Mouse (Mus musculus): ENCODE results near the gene Msi2. TPM values are rescaled to one million over a fixed set of nuclear protein-coding genes. Genes with fewer than 3 reads are reported as not detected.
A peak's percentile ranks its signal among the peaks of the same experiment; 100 is the strongest.

Gene Msi2
- polyA plus RNA-seq, 1 experiment from 2014 or later = 10.0 TPM

DNA sequence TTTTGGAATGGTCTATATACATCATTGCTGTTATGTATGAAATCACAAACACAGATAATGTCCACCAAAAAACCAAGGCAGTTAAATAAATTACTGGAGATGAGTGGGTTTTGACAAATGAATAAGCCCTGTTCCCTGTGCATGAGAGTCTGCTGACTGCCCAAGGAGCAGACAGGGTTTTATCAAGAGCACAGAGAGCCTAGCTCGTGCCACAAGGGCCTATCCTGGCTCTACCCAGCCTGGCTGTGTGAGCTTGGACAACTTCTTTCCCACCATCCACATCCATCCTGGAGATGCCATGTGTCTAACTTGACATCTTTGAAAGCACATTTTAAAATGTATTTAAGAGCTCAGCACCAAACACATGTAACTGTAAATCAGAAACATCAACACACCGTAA is 132.4 kb downstream of the Msi2 start:
- ATAC-seq = no peak
- Histone ChIP-seq H3K36me3 (ENCODE audit: control insufficient read depth, insufficient read depth, low read length) (no peaks in the 10 kb centered on the region), H3K9ac (ENCODE audit: low read depth, low read length) (no peak overlapping the region), H3K4me3 (ENCODE audit: low read length) (no peak overlapping the region), H3K4me1 (ENCODE audit: control insufficient read depth, insufficient read depth, low read length) (peaks cover 53% of the 10 kb centered on the region), H3K9me3 (ENCODE audit: control insufficient read depth, low read length) (no peaks in the 10 kb centered on the region), H3K27ac (ENCODE audit: low read length) (no peak overlapping the region), H3K27me3 (replicated peaks; ENCODE audit: control insufficient read depth, insufficient read depth, low read length) (no peaks in the 10 kb centered on the region), H3K4me2 (ENCODE audit: low read depth, low read length) (no peak overlapping the region)
- 50% methylated on average over 2 of the region's 2 CpGs for WGBS

DNA sequence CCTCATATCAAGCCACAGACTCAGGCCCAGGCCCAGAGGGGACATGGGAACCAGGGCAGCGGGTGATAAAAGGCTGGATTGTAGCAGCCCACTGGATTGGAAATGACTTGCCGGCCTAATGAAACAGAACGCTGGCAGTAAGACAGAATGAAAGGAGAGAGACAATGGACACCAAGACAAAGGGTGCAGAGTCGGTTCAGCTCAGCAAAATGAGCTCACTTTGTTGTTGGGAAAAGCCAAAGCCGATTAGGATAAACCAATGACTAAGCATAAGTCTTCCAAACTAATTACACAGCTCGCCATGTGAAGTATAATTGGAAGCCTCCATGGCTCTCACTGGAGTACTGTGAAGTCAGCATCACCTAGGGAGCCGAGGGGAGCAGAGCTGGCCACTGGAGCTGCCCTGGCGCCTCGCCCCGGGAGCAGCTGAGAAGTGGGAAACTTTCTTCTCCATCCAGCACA is 133.1 kb downstream of the Msi2 start:
- Histone ChIP-seq H3K27ac (ENCODE audit: low read length) (0 out of 2 replicates have a peak overlapping the region, but pooled peaks have one; percentile 91), H3K4me2 (ENCODE audit: low read depth, low read length) (no peak overlapping the region), H3K4me3 (ENCODE audit: low read length) (no peak overlapping the region), H3K36me3 (ENCODE audit: control insufficient read depth, insufficient read depth, low read length) (no peaks in the 10 kb centered on the region), H3K27me3 (replicated peaks; ENCODE audit: control insufficient read depth, insufficient read depth, low read length) (no peaks in the 10 kb centered on the region), H3K9me3 (ENCODE audit: control insufficient read depth, low read length) (no peaks in the 10 kb centered on the region), H3K9ac (ENCODE audit: low read depth, low read length) (no peak overlapping the region), H3K4me1 (ENCODE audit: control insufficient read depth, insufficient read depth, low read length) (peaks cover 53% of the 10 kb centered on the region)
- WGBS = 37% methylated on average over 10 of the region's 10 CpGs
- ATAC-seq = no peak

GRCm38 (mm10) chr11:88583866-88584265 is 134.4 kb downstream of the Msi2 start:
- H3K4me3 ChIP-seq (ENCODE audit: low read length) = no peak overlapping the region
- peak overlapping the region; percentile 38 for H3K9ac ChIP-seq (ENCODE audit: low read depth, low read length)
- no peaks in the 10 kb centered on the region for H3K27me3 ChIP-seq (replicated peaks; ENCODE audit: control insufficient read depth, insufficient read depth, low read length)
- WGBS = 19% methylated on average over 6 of the region's 6 CpGs
- no peaks in the 10 kb centered on the region for H3K9me3 ChIP-seq (ENCODE audit: control insufficient read depth, low read length)
- H3K27ac ChIP-seq (ENCODE audit: low read length) = peak overlapping the region; percentile 91
- H3K4me1 ChIP-seq (ENCODE audit: control insufficient read depth, insufficient read depth, low read length) = peaks cover 53% of the 10 kb centered on the region
- no peak for ATAC-seq
- H3K4me2 ChIP-seq (ENCODE audit: low read depth, low read length) = no peak overlapping the region
- no peaks in the 10 kb centered on the region for H3K36me3 ChIP-seq (ENCODE audit: control insufficient read depth, insufficient read depth, low read length)

GRCm38 (mm10) chr11:88583259-88583833 is 135.0 kb downstream of the Msi2 start:
- H3K27me3 ChIP-seq (replicated peaks; ENCODE audit: control insufficient read depth, insufficient read depth, low read length) = no peaks in the 10 kb centered on the region
- no peak overlapping the region for H3K4me2 ChIP-seq (ENCODE audit: low read depth, low read length)
- no peak overlapping the region for H3K4me3 ChIP-seq (ENCODE audit: low read length)
- no peaks in the 10 kb centered on the region for H3K9me3 ChIP-seq (ENCODE audit: control insufficient read depth, low read length)
- peak; percentile 22; the same call in 1 of the 2 replicates for ATAC-seq
- 19% methylated on average over 8 of the region's 8 CpGs for WGBS
- peak overlapping the region; percentile 91 for H3K27ac ChIP-seq (ENCODE audit: low read length)
- peaks cover 53% of the 10 kb centered on the region for H3K4me1 ChIP-seq (ENCODE audit: control insufficient read depth, insufficient read depth, low read length)
- peak overlapping the region; percentile 38; the same call in 1 of the 2 replicates for H3K9ac ChIP-seq (ENCODE audit: low read depth, low read length)
- no peaks in the 10 kb centered on the region for H3K36me3 ChIP-seq (ENCODE audit: control insufficient read depth, insufficient read depth, low read length)

- peaks cover 50% of the 10 kb centered on the region for H3K4me1 ChIP-seq (ENCODE audit: control insufficient read depth, insufficient read depth, low read length)
- ATAC-seq = no peak
- H3K9me3 ChIP-seq (ENCODE audit: control insufficient read depth, low read length) = no peaks in the 10 kb centered on the region
- no peaks in the 10 kb centered on the region for H3K27me3 ChIP-seq (replicated peaks; ENCODE audit: control insufficient read depth, insufficient read depth, low read length)
- peak overlapping the region; percentile 17; the same call in 1 of the 2 replicates for H3K9ac ChIP-seq (ENCODE audit: low read depth, low read length)
- 22% methylated on average over 7 of the region's 7 CpGs for WGBS
- no peak overlapping the region for H3K4me3 ChIP-seq (ENCODE audit: low read length)
- H3K36me3 ChIP-seq (ENCODE audit: control insufficient read depth, insufficient read depth, low read length) = no peaks in the 10 kb centered on the region
- H3K4me2 ChIP-seq (ENCODE audit: low read depth, low read length) = no peak overlapping the region
- H3K27ac ChIP-seq (ENCODE audit: low read length) = peak overlapping the region; percentile 91
Observed at GRCm38 (mm10) chr11:88582781-88583180, 135.5 kb downstream of the Msi2 start.

- 33% methylated on average over 13 of the region's 13 CpGs for WGBS
- H3K4me3 ChIP-seq (ENCODE audit: low read length) = no peak overlapping the region
- H3K4me2 ChIP-seq (ENCODE audit: low read depth, low read length) = no peak overlapping the region; the same call in 1 of the 2 replicates
- H3K9ac ChIP-seq (ENCODE audit: low read depth, low read length) = peak overlapping the region; percentile 17; the same call in 1 of the 2 replicates
- peaks cover 53% of the 10 kb centered on the region for H3K4me1 ChIP-seq (ENCODE audit: control insufficient read depth, insufficient read depth, low read length)
- ATAC-seq = peak; percentile 21; the same call in 1 of the 2 replicates
- H3K27me3 ChIP-seq (replicated peaks; ENCODE audit: control insufficient read depth, insufficient read depth, low read length) = no peaks in the 10 kb centered on the region
- peak overlapping the region; percentile 91 for H3K27ac ChIP-seq (ENCODE audit: low read length)
- no peaks in the 10 kb centered on the region for H3K36me3 ChIP-seq (ENCODE audit: control insufficient read depth, insufficient read depth, low read length)
- H3K9me3 ChIP-seq (ENCODE audit: control insufficient read depth, low read length) = no peaks in the 10 kb centered on the region
Observed at GRCm38 (mm10) chr11:88582021-88582707, 136.1 kb downstream of the Msi2 start.

DNA sequence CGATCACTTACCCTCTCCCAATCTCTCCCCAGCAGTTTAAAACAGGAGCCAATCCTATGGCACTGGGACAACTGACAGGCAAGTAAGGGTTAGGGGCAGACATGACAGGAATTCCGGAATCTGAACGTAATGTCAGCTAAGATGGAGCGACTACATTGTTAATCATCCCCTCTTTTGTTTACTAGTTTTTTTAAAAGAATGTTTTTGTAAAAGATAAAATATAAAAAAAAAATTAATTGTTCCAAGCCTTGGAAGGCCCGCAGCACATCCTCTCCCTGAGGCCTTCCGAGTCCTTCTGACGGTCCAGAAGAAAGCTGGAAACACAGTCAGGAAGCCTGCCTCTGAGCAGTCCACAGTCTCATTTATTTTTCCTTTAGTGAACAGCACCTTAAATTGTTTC is 136.9 kb downstream of the Msi2 start:
- Histone ChIP-seq H3K27ac (ENCODE audit: low read length) (0 out of 2 replicates have a peak overlapping the region, but pooled peaks have one; percentile 1), H3K9me3 (ENCODE audit: control insufficient read depth, low read length) (no peaks in the 10 kb centered on the region), H3K9ac (ENCODE audit: low read depth, low read length) (no peak overlapping the region), H3K4me2 (ENCODE audit: low read depth, low read length) (no peak overlapping the region), H3K4me1 (ENCODE audit: control insufficient read depth, insufficient read depth, low read length) (peaks cover 50% of the 10 kb centered on the region), H3K27me3 (replicated peaks; ENCODE audit: control insufficient read depth, insufficient read depth, low read length) (no peaks in the 10 kb centered on the region), H3K36me3 (ENCODE audit: control insufficient read depth, insufficient read depth, low read length) (no peaks in the 10 kb centered on the region), H3K4me3 (ENCODE audit: low read length) (no peak overlapping the region)
- no peak for ATAC-seq
- WGBS = 68% methylated on average over 7 of the region's 7 CpGs

GRCm38 (mm10) chr11:88578700-88579099 is 139.6 kb downstream of the Msi2 start:
- ATAC-seq = no peak
- Histone ChIP-seq H3K4me3 (ENCODE audit: low read length) (no peak overlapping the region), H3K27ac (ENCODE audit: low read length) (no peak overlapping the region), H3K27me3 (replicated peaks; ENCODE audit: control insufficient read depth, insufficient read depth, low read length) (no peaks in the 10 kb centered on the region), H3K9me3 (ENCODE audit: control insufficient read depth, low read length) (no peaks in the 10 kb centered on the region), H3K4me1 (ENCODE audit: control insufficient read depth, insufficient read depth, low read length) (peaks cover 34% of the 10 kb centered on the region), H3K9ac (ENCODE audit: low read depth, low read length) (no peak overlapping the region), H3K36me3 (ENCODE audit: control insufficient read depth, insufficient read depth, low read length) (no peaks in the 10 kb centered on the region), H3K4me2 (ENCODE audit: low read depth, low read length) (no peak overlapping the region)
- WGBS = 75% methylated on average over 2 of the region's 2 CpGs

- peaks cover 20% of the 10 kb centered on the region for H3K4me1 ChIP-seq (ENCODE audit: control insufficient read depth, insufficient read depth, low read length)
- no peak overlapping the region for H3K4me3 ChIP-seq (ENCODE audit: low read length)
- H3K27ac ChIP-seq (ENCODE audit: low read length) = no peak overlapping the region
- no peak overlapping the region for H3K9ac ChIP-seq (ENCODE audit: low read depth, low read length)
- no peaks in the 10 kb centered on the region for H3K27me3 ChIP-seq (replicated peaks; ENCODE audit: control insufficient read depth, insufficient read depth, low read length)
- H3K36me3 ChIP-seq (ENCODE audit: control insufficient read depth, insufficient read depth, low read length) = no peaks in the 10 kb centered on the region
- ATAC-seq = no peak
- H3K4me2 ChIP-seq (ENCODE audit: low read depth, low read length) = no peak overlapping the region
- H3K9me3 ChIP-seq (ENCODE audit: control insufficient read depth, low read length) = no peaks in the 10 kb centered on the region
- 58% methylated on average over 7 of the region's 7 CpGs for WGBS
Observed at GRCm38 (mm10) chr11:88577076-88577475, 141.2 kb downstream of the Msi2 start.
